Mouse (Mus musculus) ES-Bruce4 (cell line): ENCODE measurements around the gene Ttc7.

Source experiments
- CTCF ChIP-seq: IDR thresholded peaks from one replicate; pipeline ENCODE4 v1.8.1; 2011; ENCODE audit warnings: low read depth, low read length
- EP300 ChIP-seq: IDR thresholded peaks from 2 replicates; pipeline ENCODE4 v1.6.1; 2011; ENCODE audit warnings: low read depth, low read length; ENCODE audit not compliant: insufficient read depth
- POLR2A ChIP-seq: IDR thresholded peaks from one replicate; pipeline ENCODE4 v1.8.1; 2011; ENCODE audit warnings: low read length; ENCODE audit not compliant: insufficient read depth

DNA sequence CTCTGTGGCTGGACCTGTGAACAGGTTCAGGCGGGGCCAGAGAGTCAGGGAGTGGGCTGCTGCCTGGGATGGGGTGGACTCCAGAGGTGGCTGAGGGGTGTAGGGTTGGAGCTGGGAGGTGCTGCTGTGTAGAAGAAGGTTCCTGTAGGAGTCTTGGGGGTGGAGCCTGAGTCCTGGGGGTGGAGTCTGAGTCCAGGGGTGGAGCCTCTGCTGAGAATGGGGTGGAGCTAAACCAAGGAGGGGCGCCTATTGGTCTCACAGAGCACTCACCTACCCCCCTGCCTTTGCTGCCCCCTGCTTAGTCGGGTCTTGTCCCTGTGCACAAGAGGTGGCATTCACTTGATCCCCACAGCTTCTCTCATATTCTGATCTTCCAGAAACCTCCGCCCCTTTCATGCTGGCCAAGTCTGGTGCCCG, 31.9 kb downstream of the Ttc7 start:
- no peak for TF ChIP-seq POLR2A
- no peak for TF ChIP-seq CTCF
- TF ChIP-seq EP300, result no peak
